Mouse (Mus musculus) spleen, adult 2 months (tissue): ENCODE measurements around the gene Vmn2r70. TPM values are rescaled to one million over a fixed set of nuclear protein-coding genes. Genes with fewer than 3 reads are reported as not detected.

ENCODE experiments used
- DNase-seq, 2 experiments: peaks; one replicate each; pipeline versions ENCODE4 v3.0.0 to v3.0.0-alpha.2; 2012 to 2021; ENCODE audit warnings: low spot score in 2 of 2, low read depth in 1 of 2
- H3K27ac ChIP-seq: fragments of 200-500 bp; 2 replicates; pipeline ENCODE4 v1.5.1; 2012; ENCODE audit warnings: low read length, inconsistent platforms; ENCODE audit not compliant: insufficient read depth
- H3K27me3 ChIP-seq: fragments of 200-500 bp; 2 replicates; pipeline ENCODE4 v1.6.1; 2012; ENCODE audit warnings: mild to moderate bottlenecking, moderate library complexity, low read length, inconsistent platforms; ENCODE audit not compliant: control insufficient read depth, insufficient read depth
- H3K36me3 ChIP-seq: fragments of 200-500 bp; 2 replicates; pipeline ENCODE4 v1.6.1; 2012; ENCODE audit warnings: mild to moderate bottlenecking, low read length, inconsistent platforms; ENCODE audit not compliant: control insufficient read depth, insufficient read depth
- H3K4me1 ChIP-seq: fragments of 200-500 bp; 2 replicates; pipeline ENCODE4 v1.6.1; 2011; ENCODE audit warnings: inconsistent platforms; ENCODE audit not compliant: control insufficient read depth, insufficient read depth, insufficient read length
- H3K4me3 ChIP-seq: fragments of 200-500 bp; 2 replicates; pipeline ENCODE4 v1.5.1; 2011; ENCODE audit warnings: mild to moderate bottlenecking, inconsistent platforms; ENCODE audit not compliant: insufficient read depth, insufficient read length; ENCODE audit errors: extremely low read depth
- CTCF ChIP-seq: fragments of 200-500 bp; IDR thresholded peaks from 2 replicates; pipeline ENCODE4 v1.5.1; 2011; ENCODE audit warnings: mild to moderate bottlenecking, inconsistent platforms; ENCODE audit not compliant: insufficient read depth, insufficient read length, insufficient replicate concordance; ENCODE audit errors: extremely low read depth
- POLR2A ChIP-seq: fragments of 200-500 bp; IDR thresholded peaks from 2 replicates; pipeline ENCODE4 v1.6.1; 2011; ENCODE audit warnings: low read depth, low read length, inconsistent platforms
- WGBS: fragments of 180-500 bp; shearing (Covaris S2); methylation state at CpG from one replicate; pipeline ENCODE4 v1.1.7; 2018; 5-methylcytosine and 5-hydroxymethylcytosine counted together
- polyA plus RNA-seq: library from polyadenylated mRNA; depleted of rRNA; stranded (reverse); fragments of >200 nt; gene quantifications from 2 replicates; pipeline ENCODE4 v1.2.3, GENCODE M21; 2012; rRNA removed

Vmn2r70 gene
- not detected in 2 replicates for polyA plus RNA-seq

- no peak within 1 kb of the TSS for H3K27ac ChIP-seq
- H3K4me3 ChIP-seq = no peak within 1 kb of the TSS
- H3K36me3 ChIP-seq = no peaks in the 10 kb centered on the region
- TF ChIP-seq POLR2A (no peak), CTCF (no peak)
- H3K4me1 ChIP-seq = no peaks in the 10 kb centered on the region; the same call in 1 of the 2 replicates
- 75% methylated on average over 2 of the region's 2 CpGs for WGBS
- H3K27me3 ChIP-seq = no peaks in the 10 kb centered on the region
- DNase-seq = no peak
Measured at GRCm38 (mm10) chr7:85569092-85569491, at the start of gene Vmn2r70. Gene Vmn2r70, minus strand, starts transcription at chr7:85569192.

- no peak for DNase-seq
- Histone ChIP-seq H3K36me3 (no peaks in the 10 kb centered on the region), H3K27me3 (no peaks in the 10 kb centered on the region), H3K4me1 (no peaks in the 10 kb centered on the region), H3K4me3 (no peak within 1 kb of the TSS), H3K27ac (no peak within 1 kb of the TSS)
- TF ChIP-seq POLR2A (no peak), CTCF (no peak)
- 82% methylated on average over 5 of the region's 5 CpGs for WGBS
Measured at GRCm38 (mm10) chr7:85562787-85563186, 6.2 kb downstream of the Vmn2r70 start, which contains the start of gene Vmn2r71. Gene Vmn2r71, plus strand, starts transcription at chr7:85563087.

GRCm38 (mm10) chr7:85543118-85543517, 25.9 kb downstream of the Vmn2r70 start:
- 62% methylated on average over 2 of the region's 2 CpGs for WGBS
- no peaks in the 10 kb centered on the region for H3K4me1 ChIP-seq
- no peaks in the 10 kb centered on the region for H3K36me3 ChIP-seq
- no peak overlapping the region for H3K4me3 ChIP-seq
- TF ChIP-seq CTCF = no peak
- TF ChIP-seq POLR2A = no peak
- H3K27ac ChIP-seq = no peak overlapping the region
- no peaks in the 10 kb centered on the region for H3K27me3 ChIP-seq
- DNase-seq = no peak

GRCm38 (mm10) chr7:85542108-85542507, 26.9 kb downstream of the Vmn2r70 start:
- Histone ChIP-seq H3K4me1 (no peaks in the 10 kb centered on the region), H3K27ac (no peak overlapping the region), H3K36me3 (no peaks in the 10 kb centered on the region), H3K4me3 (no peak overlapping the region), H3K27me3 (no peaks in the 10 kb centered on the region)
- WGBS = 80% methylated on average over 2 of the region's 2 CpGs
- TF ChIP-seq CTCF (no peak), POLR2A (no peak)
- DNase-seq = no peak

Other genes starting within 250 kb of the Vmn2r70 start
- not detected in 2 replicates for gene Vmn2r69, start 153.3 kb downstream of the Vmn2r70 start, polyA plus RNA-seq
- not detected in 2 replicates for gene Vmn2r71, start 6.1 kb downstream of the Vmn2r70 start, polyA plus RNA-seq
- gene Vmn2r72, start 185.9 kb upstream of the Vmn2r70 start, polyA plus RNA-seq = not detected in 2 replicates